Mouse (Mus musculus) myocyte (in vitro differentiated cells): ENCODE results near the gene Sectm1a.

Experiments
- CEBPB ChIP-seq: IDR thresholded peaks from 2 replicates; pipeline ENCODE4 v1.6.1; 2011; ENCODE audit warnings: mild to moderate bottlenecking, moderate library complexity; ENCODE audit not compliant: poor library complexity, insufficient read depth, severe bottlenecking
- E2F4 ChIP-seq: IDR thresholded peaks from one replicate; pipeline ENCODE4 v1.6.1; 2011; ENCODE audit warnings: mild to moderate bottlenecking, control low read depth, moderate library complexity; ENCODE audit not compliant: insufficient read depth
- MAX ChIP-seq: IDR thresholded peaks from one replicate; pipeline ENCODE4 v1.6.1; 2011; ENCODE audit warnings: low read depth, mild to moderate bottlenecking, control low read depth
- MYOD1 ChIP-seq, 3 experiments: IDR thresholded peaks; one replicate each; pipeline ENCODE4 v1.6.1; 2011; ENCODE audit warnings: control low read depth in 2 of 3, low read depth in 2 of 3, mild to moderate bottlenecking in 2 of 3, moderate library complexity in 1 of 3; ENCODE audit not compliant: insufficient read length in 2 of 3, control insufficient read depth in 1 of 3
- MYOG ChIP-seq, 3 experiments: IDR thresholded peaks; one replicate each; pipeline ENCODE4 v1.6.1; 2011; ENCODE audit warnings: control low read depth in 2 of 3, low read depth in 2 of 3, mild to moderate bottlenecking in 2 of 3; ENCODE audit not compliant: insufficient read length in 2 of 3, control insufficient read depth in 1 of 3, insufficient read depth in 1 of 3
- POLR2A ChIP-seq: IDR thresholded peaks from one replicate; pipeline ENCODE4 v1.6.1; 2011; ENCODE audit warnings: low read depth, mild to moderate bottlenecking, control low read depth, moderate library complexity; ENCODE audit not compliant: insufficient read length
- POLR2AphosphoS2 ChIP-seq: IDR thresholded peaks from one replicate; pipeline ENCODE4 v1.6.1; 2011; ENCODE audit warnings: low read depth, control low read depth; ENCODE audit not compliant: insufficient read length
- TCF12 ChIP-seq: IDR thresholded peaks from one replicate; pipeline ENCODE4 v1.6.1; 2011; ENCODE audit warnings: mild to moderate bottlenecking, control low read depth; ENCODE audit not compliant: poor library complexity, insufficient read depth, severe bottlenecking
- USF1 ChIP-seq: IDR thresholded peaks from one replicate; pipeline ENCODE4 v1.6.1; 2011; ENCODE audit warnings: low read depth, mild to moderate bottlenecking, control low read depth, moderate library complexity

DNA sequence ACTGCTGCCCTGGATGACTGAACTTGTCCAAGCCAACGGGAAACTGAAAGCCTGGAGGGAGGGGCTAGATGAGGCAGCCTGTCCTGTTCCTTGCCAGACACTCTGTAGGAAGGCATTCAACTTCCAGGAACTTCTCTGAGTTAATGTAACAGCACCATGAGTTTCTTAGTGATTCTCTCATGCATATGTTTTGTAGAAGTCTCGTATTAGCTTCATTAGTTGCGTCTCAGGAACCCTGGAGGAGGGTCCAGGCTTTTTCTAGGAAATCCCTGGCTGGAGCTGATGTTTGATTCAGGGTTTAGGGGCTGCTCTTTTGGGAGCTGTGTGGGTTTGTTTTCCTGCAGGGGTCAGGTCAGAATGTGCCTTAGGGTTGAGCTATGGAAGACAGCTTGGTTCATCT is at the start of gene Sectm1a:
- no peak for TF ChIP-seq POLR2A
- no peak for TF ChIP-seq MAX
- no peak for TF ChIP-seq CEBPB
- TF ChIP-seq E2F4: no peak
- TF ChIP-seq POLR2AphosphoS2: no peak
- no peak for TF ChIP-seq MYOG (IDR thresholded peaks at IDR 0.05; ENCODE audit: control insufficient read depth in 1 of 3, insufficient read depth in 1 of 3, insufficient read length in 2 of 3, low read depth in 2 of 3)
- TF ChIP-seq TCF12: no peak
- TF ChIP-seq USF1: no peak
- no peak for TF ChIP-seq MYOD1 (IDR thresholded peaks at IDR 0.05; ENCODE audit: control insufficient read depth in 1 of 3, insufficient read length in 2 of 3, low read depth in 2 of 3)
